Mouse (Mus musculus): ENCODE data around the gene Fbxl17.

Gene Fbxl17

GRCm38 (mm10) chr17:63459712-63460495 is 39.9 kb downstream of the Fbxl17 start:
- no peak for DNase-seq

- DNase-seq = no peak
Observed at GRCm38 (mm10) chr17:63458052-63458451, 41.8 kb downstream of the Fbxl17 start.

- DNase-seq = no peak
Observed at GRCm38 (mm10) chr17:63451311-63452006, 48.4 kb downstream of the Fbxl17 start.

- DNase-seq = no peak
Observed at GRCm38 (mm10) chr17:63447691-63448090, 52.1 kb downstream of the Fbxl17 start.

GRCm38 (mm10) chr17:63446971-63447679 is 52.7 kb downstream of the Fbxl17 start:
- no peak for DNase-seq

GRCm38 (mm10) chr17:63445212-63445611 is 54.6 kb downstream of the Fbxl17 start:
- no peak for DNase-seq

GRCm38 (mm10) chr17:63437424-63437823 is 62.4 kb downstream of the Fbxl17 start:
- no peak for DNase-seq

GRCm38 (mm10) chr17:63434081-63434480 is 65.7 kb downstream of the Fbxl17 start:
- DNase-seq = no peak

- no peak for DNase-seq
Observed at GRCm38 (mm10) chr17:63431650-63432049, 68.2 kb downstream of the Fbxl17 start.

- DNase-seq = no peak
Observed at GRCm38 (mm10) chr17:63430395-63431075, 69.3 kb downstream of the Fbxl17 start.

- DNase-seq = no peak
Observed at GRCm38 (mm10) chr17:63423851-63424250, 76.0 kb downstream of the Fbxl17 start.

GRCm38 (mm10) chr17:63422685-63423084 is 77.1 kb downstream of the Fbxl17 start:
- no peak for DNase-seq

GRCm38 (mm10) chr17:63421864-63422263 is 78.0 kb downstream of the Fbxl17 start:
- no peak for DNase-seq

- no peak for DNase-seq
Observed at GRCm38 (mm10) chr17:63419503-63419902, 80.3 kb downstream of the Fbxl17 start.

- no peak for DNase-seq
Observed at GRCm38 (mm10) chr17:63413973-63414580, 85.7 kb downstream of the Fbxl17 start.

GRCm38 (mm10) chr17:63411564-63411963 is 88.3 kb downstream of the Fbxl17 start:
- no peak for DNase-seq

- no peak for DNase-seq
Observed at GRCm38 (mm10) chr17:63410101-63410500, 89.7 kb downstream of the Fbxl17 start.

GRCm38 (mm10) chr17:63405955-63406354 is 93.9 kb downstream of the Fbxl17 start:
- no peak for DNase-seq

GRCm38 (mm10) chr17:63405471-63405870 is 94.3 kb downstream of the Fbxl17 start:
- DNase-seq = no peak

GRCm38 (mm10) chr17:63404968-63405367 is 94.8 kb downstream of the Fbxl17 start:
- no peak for DNase-seq

GRCm38 (mm10) chr17:63403801-63404415 is 95.9 kb downstream of the Fbxl17 start:
- no peak for DNase-seq

All from liver (tissue).